Mouse (Mus musculus) bone marrow macrophage, adult 2 months (primary cell): ENCODE data around the gene Duxbl3. TPM values are rescaled to one million over a fixed set of nuclear protein-coding genes. Genes with fewer than 3 reads are reported as not detected.
"Not testable (repeated sequence)": the region's sequence is repeated elsewhere in the genome, so short reads cannot be mapped to it uniquely, and the experiment has no call there.

Source experiments
- H3K27ac ChIP-seq: 2 replicates; pipeline ENCODE4 v1.5.1; 2012; ENCODE audit warnings: low read depth, low read length; ENCODE audit not compliant: insufficient read depth
- H3K4me1 ChIP-seq: 2 replicates; pipeline ENCODE4 v1.6.1; 2012; ENCODE audit warnings: low read length; ENCODE audit not compliant: control insufficient read depth, insufficient read depth
- H3K4me3 ChIP-seq: 2 replicates; pipeline ENCODE4 v1.5.1; 2012; ENCODE audit warnings: mild to moderate bottlenecking, low read length, moderate library complexity; ENCODE audit not compliant: insufficient read depth
- CTCF ChIP-seq: IDR thresholded peaks from 2 replicates; pipeline ENCODE4 v1.5.1; 2012; ENCODE audit warnings: low read depth, mild to moderate bottlenecking, low read length, moderate library complexity
- POLR2A ChIP-seq: IDR thresholded peaks from 2 replicates; pipeline ENCODE4 v1.6.1; 2012; ENCODE audit warnings: mild to moderate bottlenecking, low read depth, low read length, borderline replicate concordance
- polyA plus RNA-seq: library from polyadenylated mRNA; stranded (reverse); fragments of >200 nt; gene quantifications from 2 replicates; pipeline ENCODE4 v1.2.4, GENCODE M21; 2012; ENCODE audit not compliant: missing spikeins, insufficient read depth, insufficient read length

Gene Duxbl3
- polyA plus RNA-seq: not detected in 2 replicates

DNA sequence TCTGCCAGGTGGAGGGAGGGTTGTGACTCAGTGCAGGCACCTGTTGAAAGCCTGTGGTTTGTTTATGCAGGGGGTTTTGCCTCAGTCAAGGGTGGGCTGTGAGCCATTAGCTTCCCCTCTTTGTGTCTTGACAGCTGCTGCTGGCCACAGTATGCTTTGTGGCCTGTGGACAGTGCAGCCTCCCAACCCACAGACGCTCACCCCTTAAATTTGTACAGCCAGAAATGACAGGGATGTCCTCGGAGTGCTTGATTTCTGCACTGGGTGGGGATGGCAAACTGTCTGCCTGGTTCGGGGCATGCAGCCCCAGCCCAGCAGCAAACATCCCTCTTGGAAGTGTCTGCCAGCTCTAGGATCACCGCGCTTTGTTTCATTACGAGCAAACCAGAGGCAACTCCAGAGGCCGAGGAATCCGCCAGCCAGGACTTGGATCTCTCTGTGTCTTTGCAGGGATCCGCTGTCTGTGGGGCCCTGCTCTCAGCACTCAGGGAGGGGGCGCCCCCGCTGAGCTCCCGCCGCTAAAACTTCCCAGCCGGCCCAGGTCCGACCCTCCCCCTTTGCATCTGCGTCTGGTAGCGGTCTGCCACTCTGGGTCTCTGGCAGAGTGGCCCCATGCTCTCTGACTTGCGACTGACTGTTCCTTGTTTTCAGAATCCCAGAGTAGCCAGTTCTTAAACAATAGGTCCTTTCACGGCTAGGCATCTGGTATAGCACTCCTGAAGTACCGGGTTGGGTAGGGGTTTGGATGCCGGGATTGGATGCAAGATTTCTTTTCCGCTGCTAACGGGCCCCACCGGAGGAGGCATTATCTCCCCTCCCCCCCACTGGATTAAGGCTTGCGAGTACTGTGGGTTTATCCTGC is at the start of gene Duxbl3:
TSS of gene Duxbl3 (plus strand) at position 207 of the 862 bp plus-strand sequence.
- H3K27ac ChIP-seq, H3K4me3 ChIP-seq, H3K4me1 ChIP-seq: not testable (repeated sequence)

DNA sequence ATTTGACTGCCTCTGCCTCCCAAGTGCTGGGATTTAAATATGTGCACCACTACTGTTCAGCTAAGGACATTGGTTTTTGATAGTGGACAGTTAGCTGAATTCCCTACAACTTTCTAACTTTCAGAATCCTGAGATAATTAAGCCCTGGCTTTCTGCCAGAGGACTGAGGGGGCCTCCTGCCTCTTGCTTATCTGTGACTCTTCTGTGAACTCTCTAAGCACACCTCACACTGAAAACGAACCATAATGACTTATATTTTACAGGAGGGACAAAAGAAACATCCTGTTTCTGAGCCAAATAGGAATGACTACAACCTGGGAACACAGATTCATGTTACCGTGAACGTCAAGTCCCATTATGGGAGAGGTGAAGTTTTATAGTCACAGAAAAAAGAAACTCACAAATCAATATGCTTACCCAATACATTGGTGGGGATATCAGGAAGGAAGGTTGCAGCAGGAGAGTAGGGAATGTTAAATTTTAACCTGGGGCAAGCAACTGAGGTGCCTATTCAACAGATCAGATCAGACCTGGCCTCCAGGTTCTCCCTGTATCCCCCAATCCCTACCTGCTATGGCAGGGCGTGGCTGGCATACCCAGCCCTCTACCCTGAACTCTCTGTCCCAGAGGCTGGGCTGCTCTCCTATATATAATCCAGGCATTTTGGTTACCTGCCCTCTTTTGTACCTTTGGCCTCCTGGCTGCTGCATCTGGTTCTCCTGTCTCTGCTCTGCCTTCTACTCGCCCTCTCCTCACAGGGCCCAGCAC is 41.3 kb upstream of the Duxbl3 start:
- H3K27ac ChIP-seq, H3K4me1 ChIP-seq, H3K4me3 ChIP-seq: not testable (repeated sequence)

DNA sequence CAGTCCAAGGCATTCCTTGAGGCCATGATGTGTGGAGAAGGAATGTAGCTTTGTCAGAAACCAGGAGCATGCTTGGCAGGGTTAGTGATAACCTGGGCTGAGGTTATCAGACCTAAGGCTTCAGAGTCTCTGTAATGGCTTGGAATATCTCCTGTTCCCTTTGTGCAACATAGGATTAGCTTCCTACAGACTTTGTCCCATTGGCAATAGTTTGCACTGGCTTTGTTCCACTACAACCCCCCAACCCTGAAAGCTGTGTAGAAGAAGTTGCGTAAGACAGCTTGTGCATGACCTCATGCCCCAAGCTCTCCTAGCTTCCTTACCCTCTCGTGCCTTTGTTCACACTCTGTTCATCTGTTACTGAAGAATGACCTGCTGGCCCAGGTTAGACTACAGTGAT is 20.6 kb upstream of the Duxbl3 start:
- H3K4me1 ChIP-seq, H3K4me3 ChIP-seq: not testable (repeated sequence)

DNA sequence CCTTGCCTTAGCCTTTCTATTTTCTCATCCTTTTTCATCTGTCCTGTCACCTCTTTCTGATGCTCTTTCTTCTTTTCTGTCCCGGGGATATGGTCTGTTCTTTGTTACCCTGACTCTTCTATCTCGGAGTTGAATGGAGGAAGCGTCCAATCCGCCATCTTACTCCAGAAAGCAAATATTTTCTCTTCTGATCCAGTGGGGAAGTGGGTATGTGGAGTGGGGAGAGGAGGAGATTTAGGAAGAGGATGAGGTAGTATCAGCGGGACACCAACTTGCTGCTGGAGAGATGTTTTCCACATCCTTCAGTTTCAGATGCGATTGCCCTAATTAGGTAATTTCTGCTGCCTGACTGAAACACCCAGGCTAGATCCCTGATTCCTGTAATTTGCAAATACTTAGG is 967 bp downstream of the Duxbl3 start:
- H3K27ac ChIP-seq, H3K4me3 ChIP-seq, H3K4me1 ChIP-seq: not testable (repeated sequence)

More for the DNA sequence above, 20.6 kb upstream of the Duxbl3 start:
- not testable (repeated sequence) for H3K27ac ChIP-seq

DNA sequence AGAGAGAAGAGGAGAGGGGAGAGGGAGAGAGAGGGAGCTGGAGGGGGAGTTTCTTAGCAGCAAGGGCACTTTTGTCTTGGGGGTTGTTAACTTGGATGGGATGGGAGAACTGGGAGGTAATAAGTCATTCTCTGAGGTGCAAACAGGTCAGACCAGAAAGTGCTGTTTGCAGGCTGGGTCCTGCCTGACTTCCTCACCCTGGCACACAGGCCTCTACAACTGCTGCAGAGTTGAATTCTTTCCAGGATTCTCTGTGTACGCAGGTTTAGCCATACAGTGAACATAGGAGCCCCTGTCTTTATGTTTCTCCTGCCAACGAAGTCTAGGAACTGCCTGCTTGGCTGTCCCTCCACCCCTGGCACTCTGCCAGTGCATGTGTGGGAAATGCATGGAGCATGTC is 29.0 kb downstream of the Duxbl3 start:
- not testable (repeated sequence) for H3K4me3 ChIP-seq, H3K4me1 ChIP-seq, H3K27ac ChIP-seq

DNA sequence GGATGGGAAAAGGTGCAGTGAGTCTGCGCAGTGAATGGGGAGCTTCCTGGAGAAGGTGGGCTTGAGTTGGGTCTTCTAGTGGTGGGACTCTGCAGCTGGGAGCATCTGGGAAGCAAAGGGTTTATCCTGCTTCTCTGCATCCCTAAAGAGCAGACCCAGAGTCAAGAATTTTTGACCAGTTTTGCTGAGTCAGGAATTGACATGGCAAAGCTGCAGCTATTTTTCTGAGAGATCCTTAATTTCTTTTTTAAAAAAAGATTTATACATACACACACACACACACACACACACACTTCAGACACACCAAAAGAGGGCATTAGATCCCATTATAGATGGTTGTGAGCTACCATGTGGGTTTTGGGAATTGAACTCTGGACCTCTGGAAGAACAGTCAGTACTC is 36.1 kb downstream of the Duxbl3 start:
- no peaks in the 10 kb centered on the region for H3K4me1 ChIP-seq
- H3K27ac ChIP-seq: no peak overlapping the region
- H3K4me3 ChIP-seq: no peak overlapping the region
- TF ChIP-seq POLR2A: no peak
- no peak for TF ChIP-seq CTCF

DNA sequence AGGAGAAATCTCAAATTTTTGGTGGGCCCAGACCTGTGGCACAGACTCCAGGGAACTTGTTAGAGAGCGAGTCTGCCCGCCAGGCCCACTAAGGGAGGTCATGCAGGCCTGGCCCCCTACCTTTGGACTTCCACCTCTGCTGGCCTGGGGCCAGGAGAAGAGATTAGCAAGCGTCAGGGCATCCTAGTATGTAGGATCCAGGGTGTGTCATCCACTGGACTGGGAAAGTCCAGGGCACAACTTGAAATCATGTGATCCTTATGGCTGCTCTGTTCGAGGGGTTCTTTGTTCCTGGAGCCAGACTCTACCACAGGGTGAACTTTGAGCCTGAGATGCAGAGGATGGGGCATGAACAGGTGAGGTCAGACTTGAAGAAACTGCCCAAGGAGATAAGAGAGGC is 39.3 kb downstream of the Duxbl3 start:
- H3K27ac ChIP-seq: no peak overlapping the region
- TF ChIP-seq POLR2A (no peak), CTCF (no peak)
- H3K4me3 ChIP-seq: no peak overlapping the region
- no peaks in the 10 kb centered on the region for H3K4me1 ChIP-seq

DNA sequence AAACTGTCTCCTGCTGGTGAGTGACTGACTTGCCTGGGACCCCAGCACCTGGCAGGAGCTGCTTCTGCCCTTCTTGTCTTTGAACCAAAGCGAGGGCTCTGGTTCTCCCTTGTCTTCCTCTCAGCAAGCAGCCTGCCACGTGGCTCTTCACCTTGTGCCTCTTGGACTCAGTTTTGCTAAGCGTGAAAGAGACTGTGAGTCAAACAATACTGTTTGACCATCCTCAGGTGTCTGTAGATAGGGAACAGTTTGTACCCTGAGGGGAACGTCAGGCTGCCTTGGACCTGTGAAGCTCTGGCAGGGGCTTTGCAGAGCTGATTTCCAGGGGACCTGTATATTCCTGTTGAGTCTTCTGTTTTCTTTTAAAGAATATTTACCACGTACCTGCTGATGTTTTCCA is 39.7 kb downstream of the Duxbl3 start:
- H3K4me1 ChIP-seq: no peaks in the 10 kb centered on the region
- H3K4me3 ChIP-seq: no peak overlapping the region
- TF ChIP-seq CTCF: no peak
- no peak for TF ChIP-seq POLR2A
- H3K27ac ChIP-seq: no peak overlapping the region

DNA sequence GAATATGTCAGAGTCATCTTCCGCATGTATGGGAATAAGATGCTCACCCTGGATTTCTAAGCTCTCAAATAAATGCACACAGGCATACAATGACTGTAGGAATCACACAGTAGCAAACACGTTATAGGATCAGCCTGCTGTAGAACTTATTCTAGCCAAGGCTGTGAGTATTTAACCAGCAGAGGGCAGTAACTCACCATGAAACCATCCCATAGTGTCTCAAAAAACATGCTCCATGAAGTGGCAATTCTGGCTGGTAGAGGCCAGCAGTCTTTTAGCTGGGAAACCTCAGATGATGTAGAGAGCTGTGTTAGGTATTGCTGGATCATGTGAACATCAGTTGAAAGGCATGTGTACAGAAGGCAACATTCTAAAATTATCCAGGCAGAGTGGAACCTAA is 45.3 kb downstream of the Duxbl3 start:
- TF ChIP-seq POLR2A: no peak
- TF ChIP-seq CTCF: no peak
- H3K4me1 ChIP-seq: no peaks in the 10 kb centered on the region
- H3K27ac ChIP-seq: no peak overlapping the region
- H3K4me3 ChIP-seq: no peak overlapping the region

DNA sequence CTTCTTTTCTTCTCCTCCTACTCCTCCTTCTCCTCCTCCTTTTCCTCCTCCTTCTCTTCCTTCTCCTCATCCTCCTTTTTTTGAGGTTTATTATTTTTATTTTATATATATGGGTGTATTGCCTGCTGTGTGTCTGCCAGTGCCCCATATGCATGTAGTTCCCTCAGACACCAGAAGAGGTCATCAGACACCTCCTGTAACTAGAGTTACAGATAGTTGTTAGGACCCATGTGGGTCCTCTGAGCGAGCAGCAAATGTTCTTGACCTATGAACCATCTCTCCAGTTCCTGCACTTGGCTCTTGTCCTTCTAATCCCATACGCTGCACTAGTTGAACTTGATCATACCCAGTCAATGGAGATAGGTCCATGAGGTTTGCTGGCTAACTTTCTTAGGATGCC is 48.3 kb downstream of the Duxbl3 start:
- Histone ChIP-seq H3K4me3 (no peak overlapping the region), H3K27ac (no peak overlapping the region), H3K4me1 (no peaks in the 10 kb centered on the region)
- TF ChIP-seq CTCF (no peak), POLR2A (no peak)

DNA sequence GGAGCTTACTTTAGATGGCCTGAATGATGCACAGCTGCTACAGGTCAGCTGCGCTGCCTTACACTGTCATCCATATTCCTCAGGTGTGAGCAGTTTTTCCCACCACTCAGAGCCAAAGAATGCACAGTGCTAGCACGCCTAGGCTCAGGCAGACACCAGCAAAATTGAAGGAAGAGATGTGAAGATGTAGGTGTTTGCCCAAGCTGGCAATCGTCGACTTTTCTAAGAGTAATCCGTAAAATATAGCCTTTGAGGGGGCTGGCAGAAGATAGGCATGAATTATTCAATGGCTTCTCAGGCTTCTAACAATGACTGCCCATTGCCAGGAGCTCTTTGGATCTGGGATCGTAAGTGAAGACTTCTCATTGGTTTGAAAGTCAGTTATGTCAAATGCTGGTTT is 51.1 kb downstream of the Duxbl3 start:
- no peaks in the 10 kb centered on the region for H3K4me1 ChIP-seq
- H3K4me3 ChIP-seq: no peak overlapping the region
- H3K27ac ChIP-seq: no peak overlapping the region
- TF ChIP-seq POLR2A: no peak
- no peak for TF ChIP-seq CTCF
